Mouse (Mus musculus) mature B cell (primary cell): ENCODE results near the gene Flt3l.
"Not testable (repeated sequence)": the region's sequence is repeated elsewhere in the genome, so short reads cannot be mapped to it uniquely, and the experiment has no call there.

Source experiments
- in situ Hi-C: fragments of 300-500 bp; cut with MboI; formaldehyde crosslinking; loops from 2 replicates; pipeline ENCODE4 v1.14.3; 2019

Gene Flt3l

GRCm38 (mm10) chr7:45098541-45099240 lies 37.5 kb downstream of the Flt3l start:
- in situ Hi-C loops, result no loop called here

GRCm38 (mm10) chr7:45097479-45097878 lies 38.8 kb downstream of the Flt3l start:
- in situ Hi-C loops, result no loop called here

DNA sequence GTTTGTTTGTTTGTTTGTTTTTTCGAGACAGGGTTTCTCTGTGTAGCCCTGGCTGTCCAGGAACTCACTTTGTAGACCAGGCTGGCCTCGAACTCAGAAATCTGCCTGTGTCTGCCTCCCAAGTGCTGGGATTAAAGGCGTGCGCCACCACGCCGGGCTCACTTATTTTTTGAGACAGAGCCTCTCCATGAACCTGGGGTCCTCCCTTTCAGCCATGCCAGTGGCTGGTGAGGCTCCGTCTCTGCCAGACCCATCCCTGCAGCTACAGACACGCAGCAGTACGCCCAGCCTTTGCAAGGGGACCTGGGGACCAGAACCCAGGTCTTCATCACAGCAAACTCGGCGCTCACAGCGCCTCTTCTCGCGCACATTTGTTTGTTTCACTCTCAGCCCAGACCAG lies 40.3 kb downstream of the Flt3l start:
- in situ Hi-C loops, result not testable (repeated sequence)

DNA sequence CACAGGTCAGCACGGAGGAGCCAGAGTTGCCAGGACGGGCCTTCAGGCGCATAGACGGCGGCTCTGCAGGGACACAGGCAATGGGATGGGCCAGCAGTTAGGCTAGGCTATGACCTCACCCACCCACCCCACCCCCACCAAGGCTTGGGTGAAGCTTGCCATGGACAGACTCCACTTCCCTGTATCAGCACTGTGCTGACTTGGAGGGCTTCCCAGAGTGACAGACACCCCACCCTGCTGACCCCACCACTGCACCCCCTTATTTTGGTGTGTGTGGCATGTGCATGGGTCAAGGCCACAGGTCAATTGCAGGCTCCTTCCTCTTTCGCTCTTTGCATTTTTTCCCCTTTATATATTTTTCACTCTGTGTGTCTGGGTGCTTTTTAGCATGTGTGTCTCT lies 40.9 kb downstream of the Flt3l start:
- in situ Hi-C loops, result no loop called here

- in situ Hi-C loops, result no loop called here
Observed at GRCm38 (mm10) chr7:45094121-45094520, 42.1 kb downstream of the Flt3l start.

- in situ Hi-C loops, result no loop called here
Observed at GRCm38 (mm10) chr7:45093516-45093905, 42.7 kb downstream of the Flt3l start.

- in situ Hi-C loops, result no loop called here
Observed at GRCm38 (mm10) chr7:45092828-45093515, 43.3 kb downstream of the Flt3l start.

DNA sequence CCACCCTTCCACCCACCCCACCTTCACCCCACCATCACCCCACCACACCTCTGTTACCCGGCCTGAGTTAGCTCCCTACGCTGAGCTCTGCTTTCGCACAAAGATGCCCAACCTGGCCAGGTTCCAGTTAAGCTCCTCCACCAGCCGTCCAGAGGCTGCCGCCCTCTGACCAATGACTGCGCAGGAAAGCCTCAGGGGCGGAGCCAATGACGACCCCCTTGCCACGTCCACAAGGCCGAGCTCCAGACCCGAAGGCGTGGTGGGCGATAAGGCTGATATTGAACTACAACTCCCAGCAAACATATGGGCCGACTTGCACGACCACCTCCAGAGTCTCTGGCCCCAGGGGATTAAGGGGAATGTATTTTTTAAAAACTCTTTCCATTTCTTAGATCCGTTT lies 44.2 kb downstream of the Flt3l start, which contains the start of gene Rcn3:
Gene Rcn3, minus strand, starts transcription at position 174 of the 400 bp plus-strand sequence.
- in situ Hi-C loops, result no loop called here

DNA sequence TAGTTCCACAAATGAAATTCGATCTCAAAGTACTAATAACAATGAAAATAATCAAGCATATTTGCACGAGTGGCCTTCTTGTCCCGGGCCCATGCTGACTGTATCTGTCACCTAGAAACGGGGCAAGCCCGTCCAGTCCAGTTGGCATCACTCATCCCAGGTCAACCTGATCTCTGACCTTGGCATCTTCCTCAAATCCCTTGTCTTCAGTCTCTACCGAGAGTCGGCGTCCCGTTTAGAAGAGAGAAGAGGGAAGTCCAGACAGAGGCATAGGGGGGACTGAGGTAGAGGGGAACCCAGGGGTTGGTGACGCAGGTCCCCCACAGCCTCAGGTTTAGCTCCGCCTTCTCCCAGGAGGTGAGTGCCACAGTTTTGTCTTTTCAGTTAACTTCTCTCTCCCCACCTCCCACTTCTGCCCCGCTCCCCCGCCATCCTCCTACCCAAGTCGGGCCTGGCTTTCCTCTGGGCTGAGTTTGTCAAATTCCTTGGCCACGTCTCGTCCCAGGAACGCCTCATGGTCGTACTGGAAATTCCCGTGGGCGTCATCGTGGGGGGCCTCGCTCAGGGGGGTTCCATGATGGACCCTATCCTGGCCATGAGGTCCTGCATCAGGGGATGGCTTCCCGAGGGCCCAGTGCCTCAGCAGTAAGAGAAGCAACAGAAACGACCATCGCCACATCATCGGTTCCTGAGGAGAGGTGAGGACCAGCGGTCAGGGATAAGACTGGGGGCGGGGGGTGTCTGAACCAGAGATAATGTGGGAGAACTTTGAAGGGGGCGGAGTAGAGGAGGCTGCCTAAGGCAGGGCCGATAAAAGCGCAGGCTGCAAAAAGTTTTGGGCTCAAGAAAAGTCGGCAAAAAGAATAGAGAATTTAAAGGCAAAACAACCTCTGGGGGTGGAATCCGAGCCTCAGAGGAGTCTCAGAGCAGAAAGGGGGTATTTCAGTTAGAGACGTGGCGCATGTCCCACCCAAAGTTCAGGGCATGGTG lies 44.9 kb downstream of the Flt3l start:
- in situ Hi-C loops, result no loop called here

GRCm38 (mm10) chr7:45090251-45090977 lies 45.8 kb downstream of the Flt3l start:
- in situ Hi-C loops, result no loop called here

- in situ Hi-C loops, result loop anchor here (5.0 kb wide), 1 partner anchor 44 kb away; no protein-coding TSS in a partner anchor
Observed at GRCm38 (mm10) chr7:45088597-45088996, 47.6 kb downstream of the Flt3l start.

DNA sequence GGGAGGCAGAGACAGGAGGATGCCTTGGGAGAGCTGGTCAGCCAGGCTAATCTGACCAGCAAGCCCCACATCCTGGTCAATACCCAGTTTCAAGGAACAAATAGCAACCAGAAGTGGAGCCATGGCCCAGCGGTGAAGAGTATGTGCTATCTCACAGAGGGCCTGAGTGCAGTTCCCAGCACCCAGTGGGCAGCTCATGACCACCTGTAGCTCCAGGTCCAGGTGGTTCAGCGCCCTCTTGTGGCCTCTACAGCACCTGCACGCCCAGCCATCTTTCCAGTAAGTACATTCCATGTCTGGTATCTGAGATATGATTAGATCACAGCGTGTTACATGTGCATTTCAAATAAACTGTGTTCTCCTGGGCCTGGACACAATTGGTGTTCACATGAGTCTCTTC lies 50.1 kb downstream of the Flt3l start:
- in situ Hi-C loops, result loop anchor here (5.0 kb wide), 1 partner anchor 46 kb away; no protein-coding TSS in a partner anchor

DNA sequence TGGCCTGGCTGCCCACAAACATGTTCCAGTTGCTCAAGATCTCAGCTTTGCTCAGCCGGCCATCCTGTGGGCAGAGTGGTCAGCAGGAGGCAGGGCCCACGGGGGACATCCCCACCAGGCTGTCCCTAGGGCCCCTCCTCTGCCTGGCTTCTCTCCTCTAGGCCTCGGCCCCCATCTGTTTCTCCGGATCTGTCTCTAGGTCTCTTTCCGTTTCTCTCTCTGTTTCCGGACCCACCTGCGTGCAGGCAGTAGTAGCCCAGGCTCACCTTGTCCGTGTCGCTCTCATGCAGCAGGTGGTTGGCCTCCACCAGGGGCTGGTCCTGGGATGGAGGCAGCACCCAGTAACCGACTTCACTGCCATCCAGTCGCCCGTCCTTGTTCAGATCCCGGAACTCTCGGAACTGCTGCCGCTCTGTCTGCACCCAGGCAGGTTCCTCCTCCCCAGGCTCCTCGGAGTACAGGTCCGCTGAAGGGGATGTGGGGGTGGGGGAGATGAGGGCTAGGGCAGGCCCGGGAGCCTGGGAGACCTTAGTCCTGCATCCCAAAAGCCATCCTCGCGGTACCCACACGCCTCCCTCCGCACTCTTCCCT lies 52.8 kb downstream of the Flt3l start:
- in situ Hi-C loops, result no loop called here

GRCm38 (mm10) chr7:45082401-45083299 lies 53.6 kb downstream of the Flt3l start:
- in situ Hi-C loops, result no loop called here

GRCm38 (mm10) chr7:45081016-45081415 lies 55.2 kb downstream of the Flt3l start:
- in situ Hi-C loops, result no loop called here

DNA sequence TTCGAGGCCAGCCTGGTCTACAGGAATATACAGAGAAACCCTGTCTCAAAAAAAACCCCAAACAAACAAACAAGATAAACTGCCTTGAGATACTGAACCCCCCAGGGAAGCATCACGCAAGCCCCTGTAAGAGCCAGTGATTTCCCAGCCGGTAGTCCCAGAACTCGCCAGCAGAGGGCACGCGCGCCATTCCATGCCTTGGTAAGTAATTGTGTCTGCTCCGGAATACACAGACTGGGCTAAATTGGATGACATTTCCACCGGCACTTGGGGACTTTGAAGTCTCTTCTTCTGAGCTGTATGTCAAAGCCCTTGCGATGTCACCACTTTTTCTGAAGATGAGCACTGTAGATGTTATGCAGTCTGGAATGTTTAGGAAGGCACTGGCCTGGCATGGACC lies 56.4 kb downstream of the Flt3l start:
- in situ Hi-C loops, result no loop called here
